Mouse (Mus musculus) liver, embryonic 16.5 days (tissue): Measurements from ENCODE around the gene Ubac2. TPM values are rescaled to one million over a fixed set of nuclear protein-coding genes. Genes with fewer than 3 reads are reported as not detected.

Source experiments
- ATAC-seq: fragments of 200-750 bp; cut with Nextera tagmentation; 2 replicates; pipeline ENCODE4 v1.8.0; 2017; ENCODE audit warnings: low read depth, mild to moderate bottlenecking, moderate number of reproducible peaks, moderate library complexity
- H3K27ac ChIP-seq: fragments of 300-500 bp; sonication (generic); 2 replicates; pipeline ENCODE4 v1.5.1; 2014; ENCODE audit warnings: mild to moderate bottlenecking, low read length
- H3K27me3 ChIP-seq: fragments of 300-500 bp; sonication (generic); 2 replicates; pipeline ENCODE4 v1.6.1; 2014; ENCODE audit warnings: low read depth, low read length, mixed read lengths; ENCODE audit not compliant: control insufficient read depth, insufficient read depth
- H3K36me3 ChIP-seq: fragments of 300-500 bp; sonication (generic); 2 replicates; pipeline ENCODE4 v1.6.1; 2014; ENCODE audit warnings: mild to moderate bottlenecking; ENCODE audit not compliant: control insufficient read depth, insufficient read depth
- H3K4me1 ChIP-seq: fragments of 300-500 bp; sonication (generic); 2 replicates; pipeline ENCODE4 v1.6.1; 2014; ENCODE audit warnings: low read depth, low read length, mixed read lengths; ENCODE audit not compliant: control insufficient read depth
- H3K4me2 ChIP-seq: fragments of 300-500 bp; sonication (generic); 2 replicates; pipeline ENCODE4 v1.6.1; 2014; ENCODE audit warnings: low read depth, low read length, mixed read lengths
- H3K4me3 ChIP-seq: fragments of 300-500 bp; sonication (generic); 2 replicates; pipeline ENCODE4 v1.5.1; 2014; ENCODE audit warnings: low read depth, mild to moderate bottlenecking, low read length
- H3K9ac ChIP-seq: fragments of 300-500 bp; sonication (generic); 2 replicates; pipeline ENCODE4 v1.6.1; 2014; ENCODE audit warnings: low read depth, low read length
- H3K9me3 ChIP-seq: fragments of 300-500 bp; sonication (generic); replicated peaks from 2 replicates; pipeline ENCODE4 v1.6.1; 2016; ENCODE audit warnings: low read length; ENCODE audit not compliant: control insufficient read depth
- WGBS: fragments of 180-500 bp; shearing (Covaris S2); extraction: QIAGEN DNeasy Blood & Tissue Kit; methylation state at CpG from one replicate; pipeline ENCODE4 v1.1.7; 2014; ENCODE audit not compliant: insufficient replicate concordance; 5-methylcytosine and 5-hydroxymethylcytosine counted together
- polyA plus RNA-seq: library from polyadenylated mRNA; unstranded; fragments of >200 nt; fragmentation: Nextera tagmentation; extraction: Ambion mirVana; gene quantifications from 2 replicates; pipeline ENCODE4 v1.2.1, GENCODE M21; 2015

The Ubac2 gene
- polyA plus RNA-seq, 1 experiment from 2014 or later = 22.1 TPM

- Histone ChIP-seq H3K4me3 (no peak overlapping the region), H3K9me3 (no peaks in the 10 kb centered on the region), H3K27ac (no peak overlapping the region; the same call in 1 of the 2 replicates), H3K36me3 (no peaks in the 10 kb centered on the region; the same call in 1 of the 2 replicates), H3K4me2 (no peak overlapping the region), H3K27me3 (no peaks in the 10 kb centered on the region), H3K9ac (no peak overlapping the region), H3K4me1 (peaks cover 11% of the 10 kb centered on the region)
- WGBS = 15% methylated on average over 14 of the region's 14 CpGs
- ATAC-seq = peak; percentile 50
Measured at GRCm38 (mm10) chr14:122013417-122013951, 135.1 kb downstream of the Ubac2 start.

GRCm38 (mm10) chr14:122017958-122018357 is 139.5 kb downstream of the Ubac2 start:
- 60% methylated on average over 2 of the region's 2 CpGs for WGBS
- Histone ChIP-seq H3K36me3 (no peaks in the 10 kb centered on the region), H3K9me3 (no peaks in the 10 kb centered on the region), H3K4me2 (no peak overlapping the region), H3K4me1 (peaks cover 9% of the 10 kb centered on the region), H3K9ac (no peak overlapping the region), H3K4me3 (no peak overlapping the region), H3K27me3 (no peaks in the 10 kb centered on the region), H3K27ac (no peak overlapping the region)
- ATAC-seq = no peak

GRCm38 (mm10) chr14:122019389-122019788 is 141.0 kb downstream of the Ubac2 start:
- Histone ChIP-seq H3K9me3 (no peaks in the 10 kb centered on the region), H3K36me3 (no peaks in the 10 kb centered on the region), H3K4me2 (no peak overlapping the region), H3K4me3 (no peak overlapping the region), H3K27me3 (no peaks in the 10 kb centered on the region), H3K4me1 (peaks cover 20% of the 10 kb centered on the region), H3K27ac (no peak overlapping the region), H3K9ac (no peak overlapping the region)
- WGBS = 74% methylated on average over 2 of the region's 2 CpGs
- no peak for ATAC-seq

GRCm38 (mm10) chr14:122020567-122020966 is 142.1 kb downstream of the Ubac2 start:
- no peak overlapping the region for H3K9ac ChIP-seq
- H3K9me3 ChIP-seq = no peaks in the 10 kb centered on the region
- ATAC-seq = no peak
- H3K27me3 ChIP-seq = no peaks in the 10 kb centered on the region
- H3K27ac ChIP-seq = no peak overlapping the region
- H3K4me3 ChIP-seq = no peak overlapping the region
- no peak overlapping the region for H3K4me2 ChIP-seq
- 76% methylated on average over 6 of the region's 6 CpGs for WGBS
- peaks cover 23% of the 10 kb centered on the region for H3K4me1 ChIP-seq
- no peaks in the 10 kb centered on the region for H3K36me3 ChIP-seq

GRCm38 (mm10) chr14:122023054-122023453 is 144.6 kb downstream of the Ubac2 start:
- Histone ChIP-seq H3K27ac (no peak overlapping the region), H3K9ac (no peak overlapping the region), H3K4me3 (no peak overlapping the region), H3K36me3 (no peaks in the 10 kb centered on the region), H3K4me1 (peaks cover 23% of the 10 kb centered on the region), H3K9me3 (no peaks in the 10 kb centered on the region), H3K27me3 (no peaks in the 10 kb centered on the region), H3K4me2 (no peak overlapping the region)
- no peak for ATAC-seq
- WGBS = 67% methylated on average over 1 of the region's 1 CpGs

- no peak overlapping the region for H3K27ac ChIP-seq
- ATAC-seq = peak; percentile 37
- H3K4me3 ChIP-seq = no peak overlapping the region
- H3K36me3 ChIP-seq = no peaks in the 10 kb centered on the region
- no peak overlapping the region for H3K9ac ChIP-seq
- H3K9me3 ChIP-seq = no peaks in the 10 kb centered on the region
- no peaks in the 10 kb centered on the region for H3K27me3 ChIP-seq
- H3K4me2 ChIP-seq = no peak overlapping the region
- H3K4me1 ChIP-seq = peaks cover 23% of the 10 kb centered on the region
Measured at GRCm38 (mm10) chr14:122023928-122024327, 145.5 kb downstream of the Ubac2 start.

- no peaks in the 10 kb centered on the region for H3K27me3 ChIP-seq
- ATAC-seq = 0 out of 2 replicates have a peak, but pooled peaks have one; percentile 33
- H3K9ac ChIP-seq = no peak overlapping the region
- no peak overlapping the region for H3K4me2 ChIP-seq
- peaks cover 6% of the 10 kb centered on the region for H3K4me1 ChIP-seq
- H3K4me3 ChIP-seq = no peak overlapping the region
- peak overlapping the region; percentile 7; the same call in 1 of the 2 replicates for H3K27ac ChIP-seq
- H3K9me3 ChIP-seq = no peaks in the 10 kb centered on the region
- WGBS = 41% methylated on average over 11 of the region's 11 CpGs
- H3K36me3 ChIP-seq = no peaks in the 10 kb centered on the region
Measured at GRCm38 (mm10) chr14:122028926-122029745, 150.7 kb downstream of the Ubac2 start.

GRCm38 (mm10) chr14:122029851-122030250 is 151.4 kb downstream of the Ubac2 start:
- Histone ChIP-seq H3K4me3 (no peak overlapping the region), H3K27me3 (no peaks in the 10 kb centered on the region), H3K36me3 (no peaks in the 10 kb centered on the region), H3K4me2 (no peak overlapping the region), H3K27ac (no peak overlapping the region), H3K9me3 (no peaks in the 10 kb centered on the region), H3K4me1 (no peaks in the 10 kb centered on the region; the same call in 1 of the 2 replicates), H3K9ac (no peak overlapping the region)
- ATAC-seq = no peak
- WGBS = 69% methylated on average over 4 of the region's 4 CpGs

GRCm38 (mm10) chr14:122032045-122032444 is 153.6 kb downstream of the Ubac2 start:
- no peaks in the 10 kb centered on the region for H3K9me3 ChIP-seq
- no peak overlapping the region for H3K9ac ChIP-seq
- H3K36me3 ChIP-seq = no peaks in the 10 kb centered on the region
- no peak for ATAC-seq
- no peaks in the 10 kb centered on the region; the same call in 1 of the 2 replicates for H3K4me1 ChIP-seq
- 57% methylated on average over 2 of the region's 2 CpGs for WGBS
- H3K4me3 ChIP-seq = no peak overlapping the region
- no peak overlapping the region for H3K27ac ChIP-seq
- H3K27me3 ChIP-seq = no peaks in the 10 kb centered on the region
- no peak overlapping the region for H3K4me2 ChIP-seq
